Mouse (Mus musculus) skeletal muscle tissue, adult 2 months (tissue): ENCODE results near the gene Hsd17b1.
A peak's percentile ranks its signal among the peaks of the same experiment; 100 is the strongest.
"Not testable (repeated sequence)": the region's sequence is repeated elsewhere in the genome, so short reads cannot be mapped to it uniquely, and the experiment has no call there.

Experiments
- DNase-seq: peaks from one replicate; pipeline ENCODE4 v3.0.0-alpha.2; 2012; ENCODE audit warnings: low read depth, low spot score

Gene Hsd17b1

DNA sequence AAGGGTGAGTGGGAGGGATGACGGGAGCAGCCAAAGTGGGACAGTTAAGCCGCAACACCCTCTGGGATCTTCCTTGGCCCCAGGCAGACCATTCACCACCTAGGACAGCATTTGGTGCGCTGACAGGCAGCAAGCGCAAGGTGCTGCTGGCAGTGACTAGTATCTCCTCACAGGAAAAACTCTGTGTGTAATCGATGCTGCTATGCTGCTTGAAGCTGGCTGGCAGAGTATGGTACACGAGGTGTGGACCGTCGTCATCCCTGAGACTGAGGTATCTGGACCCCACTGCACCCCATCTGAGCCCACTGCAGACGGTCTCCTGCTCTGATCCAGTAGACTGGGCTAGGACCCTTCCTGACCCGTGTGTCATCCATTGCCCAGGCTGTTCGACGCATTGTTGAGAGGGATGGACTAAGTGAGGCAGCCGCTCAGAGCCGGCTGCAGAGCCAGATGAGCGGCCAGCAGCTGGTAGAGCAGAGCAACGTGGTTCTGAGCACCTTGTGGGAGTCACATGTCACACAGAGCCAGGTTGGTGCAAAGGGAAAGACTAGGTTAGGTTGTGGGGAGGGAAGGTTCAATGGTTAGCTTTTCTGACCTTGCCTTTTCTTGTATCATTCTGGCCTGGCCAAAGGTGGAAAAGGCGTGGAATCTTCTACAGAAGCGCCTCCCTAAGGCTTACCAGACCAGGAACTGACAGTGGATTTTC lies 7.6 kb downstream of the Hsd17b1 start:
- DNase-seq = no peak

GRCm38 (mm10) chr11:101086323-101086674 lies 8.1 kb downstream of the Hsd17b1 start:
- no peak for DNase-seq

DNA sequence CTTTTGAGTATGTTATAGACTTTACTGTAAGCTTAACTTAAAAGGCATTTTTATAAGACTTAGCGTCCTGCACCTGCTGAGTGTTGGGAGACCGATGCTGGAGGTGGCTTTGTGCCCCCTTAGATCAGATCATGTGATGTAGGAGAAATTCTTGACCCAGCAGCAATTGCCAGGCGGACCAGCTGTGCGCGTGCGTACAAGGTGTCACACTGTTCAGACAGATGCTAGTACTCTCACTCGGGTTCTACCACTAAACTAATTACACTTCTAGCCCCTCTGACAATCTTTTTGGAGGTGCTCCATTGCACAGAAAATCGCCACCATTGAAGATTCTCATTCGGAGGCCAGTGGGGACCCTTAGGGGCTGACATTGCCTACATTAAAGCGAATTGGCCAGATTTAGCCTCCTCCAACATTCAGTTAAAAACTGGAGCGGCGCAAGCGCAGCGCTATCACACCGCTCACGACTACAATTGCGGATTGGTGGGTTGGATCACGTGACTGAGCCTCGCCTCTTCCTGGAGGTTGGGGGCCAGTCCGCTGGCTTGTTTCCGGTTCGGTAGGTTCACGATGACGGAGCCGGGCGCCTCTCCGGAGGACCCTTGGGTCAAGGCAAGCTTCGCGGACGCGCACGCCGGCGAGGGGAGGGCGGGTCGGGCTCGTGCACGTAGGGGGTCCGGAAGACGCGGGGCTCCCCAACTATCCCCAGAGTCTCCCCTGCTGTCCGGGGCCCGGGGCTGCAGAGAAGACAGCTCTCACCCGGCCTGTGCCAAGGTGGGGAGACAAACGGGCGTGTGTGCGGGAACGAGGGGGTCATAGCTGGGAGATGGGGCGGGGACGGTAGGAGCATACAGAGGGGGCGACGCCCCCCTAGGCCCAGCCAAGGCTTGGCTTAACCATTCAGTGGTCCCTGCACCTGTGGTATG lies 8.8 kb downstream of the Hsd17b1 start, which contains the start of gene Mlx:
Gene Mlx (plus strand): TSS at position 522 of the 926 bp plus-strand sequence.
- DNase-seq = peak; percentile 89

- DNase-seq = no peak
Measured at GRCm38 (mm10) chr11:101087682-101088055, 9.5 kb downstream of the Hsd17b1 start.

DNA sequence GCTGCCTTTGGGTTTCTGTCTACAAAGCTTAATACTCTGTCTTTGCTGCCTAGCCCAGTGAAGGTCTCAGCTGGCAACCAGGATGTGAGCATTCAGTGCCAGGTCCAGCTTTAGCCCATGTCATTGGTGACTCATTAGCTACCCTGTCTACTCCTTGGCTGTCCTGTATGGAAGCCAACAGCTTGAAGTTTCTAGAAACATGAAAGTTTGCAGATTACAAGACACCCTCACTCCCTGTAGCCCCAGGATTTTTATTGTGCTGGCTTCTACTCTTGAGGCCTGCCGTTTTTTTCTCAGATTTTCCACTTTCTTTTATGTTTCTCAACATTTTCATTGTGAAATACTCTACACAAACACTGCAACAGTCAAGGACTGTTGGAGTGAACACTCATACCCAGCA lies 11.7 kb downstream of the Hsd17b1 start:
- no peak for DNase-seq

DNA sequence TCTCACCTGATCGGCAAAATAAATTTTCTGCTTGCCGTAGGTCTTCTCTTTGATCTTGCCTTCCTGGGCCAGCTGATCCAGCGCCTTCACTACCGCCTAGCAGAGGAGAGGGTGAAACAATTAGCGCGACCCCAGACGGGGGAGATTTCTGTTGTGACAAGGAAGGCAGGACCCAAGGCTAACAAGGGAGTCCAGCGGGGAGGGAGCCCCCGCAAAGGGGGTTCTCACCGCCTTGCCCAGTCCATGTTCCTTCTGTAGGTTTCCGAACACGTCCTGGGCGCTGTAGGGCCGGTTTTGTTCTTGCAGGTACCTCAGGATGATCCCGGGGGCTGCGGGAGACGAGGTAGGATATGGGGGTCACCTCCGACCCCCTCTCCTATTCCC lies 16.7 kb downstream of the Hsd17b1 start:
- no peak for DNase-seq

- DNase-seq = peak; percentile 96
Measured at GRCm38 (mm10) chr11:101095314-101096024, 17.3 kb downstream of the Hsd17b1 start, which contains the start of gene Psmc3ip. Gene Psmc3ip, minus strand, starts transcription at chr11:101095436.

- DNase-seq = no peak
Measured at GRCm38 (mm10) chr11:101098231-101098630, 20.0 kb downstream of the Hsd17b1 start.

- DNase-seq = no peak
Measured at GRCm38 (mm10) chr11:101103011-101103410, 24.8 kb downstream of the Hsd17b1 start.

GRCm38 (mm10) chr11:101109351-101109750 lies 31.1 kb downstream of the Hsd17b1 start:
- no peak for DNase-seq

- DNase-seq = no peak
Measured at GRCm38 (mm10) chr11:101110708-101111107, 32.5 kb downstream of the Hsd17b1 start.

DNA sequence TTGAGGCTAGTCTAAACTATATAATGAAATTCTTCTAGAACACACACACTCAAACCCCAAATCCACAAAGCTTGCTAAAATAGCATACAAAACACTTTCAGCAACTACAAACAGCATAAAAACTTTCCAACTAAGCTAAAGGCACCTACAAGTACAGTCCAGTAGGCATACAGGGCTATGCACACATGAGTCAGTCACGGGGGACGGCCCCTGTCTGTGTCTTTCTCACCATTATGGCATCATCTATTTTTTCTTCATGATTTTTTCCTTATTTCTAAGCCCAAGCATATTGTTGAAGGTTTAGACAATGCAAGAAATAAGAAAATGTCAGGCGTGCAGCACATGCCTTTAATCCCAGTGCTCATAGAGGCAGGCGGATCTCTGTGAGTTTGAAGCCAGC lies 33.0 kb downstream of the Hsd17b1 start:
- no peak for DNase-seq

DNA sequence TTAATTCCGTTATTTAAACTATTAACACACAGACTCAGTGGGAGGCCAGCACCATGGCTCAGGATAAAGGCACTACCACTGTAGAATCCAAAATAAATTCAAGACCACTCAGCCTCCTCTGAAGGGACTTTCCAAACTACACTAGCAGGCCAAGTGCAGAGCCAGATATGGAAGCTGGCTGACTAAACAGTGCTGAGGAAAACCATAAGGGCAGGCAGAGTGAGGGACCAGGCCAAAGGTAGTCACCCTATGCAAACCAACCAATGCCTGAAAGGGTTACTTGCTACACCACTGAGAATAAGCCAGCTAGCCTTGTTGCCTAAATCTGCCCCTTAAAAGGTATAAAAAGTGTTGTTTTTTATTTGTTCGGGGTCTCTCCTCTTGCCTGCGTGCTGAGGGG lies 34.0 kb downstream of the Hsd17b1 start:
- no peak for DNase-seq

DNA sequence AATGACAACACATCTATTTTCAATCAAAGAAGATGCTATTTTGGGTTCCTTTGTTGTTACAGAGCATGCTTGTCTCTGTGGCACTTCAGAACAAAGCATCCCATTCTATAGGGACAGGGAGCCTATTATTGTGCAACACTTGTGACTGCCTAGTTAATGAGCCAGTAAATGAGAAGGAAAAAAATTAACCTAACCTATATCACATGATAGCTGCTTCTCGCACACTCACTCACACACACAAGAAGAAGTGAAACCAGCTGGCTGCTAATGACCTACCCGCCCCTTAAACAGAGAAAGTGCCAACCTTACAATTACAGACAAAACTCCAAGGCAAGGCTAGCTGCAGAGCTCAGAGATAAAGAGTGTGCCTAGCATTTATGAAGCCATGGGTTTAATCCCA lies 37.4 kb downstream of the Hsd17b1 start:
- no peak for DNase-seq

DNA sequence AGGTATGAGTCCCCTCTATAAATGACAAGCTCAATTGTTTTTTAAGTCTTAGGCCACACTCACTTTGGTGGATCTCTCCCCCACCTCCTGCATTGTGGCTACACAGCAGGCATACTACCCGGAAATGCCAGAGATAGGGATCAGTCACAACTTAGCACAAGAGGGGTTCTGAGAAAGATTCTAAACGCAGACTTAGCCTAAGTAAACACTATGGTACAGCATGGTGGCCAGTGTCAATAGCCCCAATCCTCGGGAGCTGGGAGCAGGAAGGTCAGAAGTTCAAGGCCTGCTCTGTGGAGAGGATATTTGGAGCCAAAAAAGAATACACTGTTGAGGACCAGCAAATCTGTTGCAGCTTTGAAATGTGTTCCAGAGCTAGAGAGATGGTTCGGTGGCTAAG lies 39.9 kb downstream of the Hsd17b1 start:
- DNase-seq = no peak

DNA sequence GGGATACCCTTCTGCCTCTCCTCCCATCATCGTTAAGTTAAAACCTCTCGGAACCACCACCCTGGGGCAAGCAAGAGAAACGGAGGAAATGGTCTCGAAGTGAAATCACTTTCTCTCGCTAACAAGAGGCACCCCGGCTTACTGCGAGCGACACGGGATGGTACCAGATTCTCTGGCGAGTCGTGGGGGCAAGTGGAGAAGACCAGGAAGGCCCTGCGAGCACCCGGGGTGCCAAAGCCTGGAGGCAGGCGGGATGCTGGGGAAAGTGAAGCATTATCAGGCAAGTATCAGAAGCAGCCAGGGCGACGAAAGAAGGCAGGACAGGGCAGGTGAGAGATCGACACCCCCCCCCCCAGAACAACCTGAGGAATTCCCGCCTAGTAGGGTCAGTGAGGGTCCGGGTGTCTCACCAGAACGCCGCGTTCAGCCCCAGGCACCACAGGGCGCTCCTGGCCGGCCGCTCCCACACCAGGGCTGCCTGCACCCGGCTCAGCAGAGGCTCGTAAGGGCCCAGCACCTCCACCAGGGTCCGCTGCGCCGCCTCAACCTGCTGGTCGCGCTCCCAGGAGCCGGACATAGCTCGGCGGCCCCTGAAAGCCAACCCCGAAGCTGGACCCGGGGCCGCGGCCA lies 41.0 kb downstream of the Hsd17b1 start:
- no peak for DNase-seq

- DNase-seq = peak; percentile 100
Measured at GRCm38 (mm10) chr11:101119761-101120544, 41.7 kb downstream of the Hsd17b1 start, which contains the start of the genes Retreg3 and Tubg1. Gene Retreg3, minus strand, starts transcription at chr11:101119893. Gene Tubg1, plus strand, starts transcription at chr11:101119938.

GRCm38 (mm10) chr11:101120545-101121188 lies 42.5 kb downstream of the Hsd17b1 start:
- DNase-seq = no peak

- DNase-seq = not testable (repeated sequence)
Measured at GRCm38 (mm10) chr11:101124494-101124893, 46.3 kb downstream of the Hsd17b1 start.

DNA sequence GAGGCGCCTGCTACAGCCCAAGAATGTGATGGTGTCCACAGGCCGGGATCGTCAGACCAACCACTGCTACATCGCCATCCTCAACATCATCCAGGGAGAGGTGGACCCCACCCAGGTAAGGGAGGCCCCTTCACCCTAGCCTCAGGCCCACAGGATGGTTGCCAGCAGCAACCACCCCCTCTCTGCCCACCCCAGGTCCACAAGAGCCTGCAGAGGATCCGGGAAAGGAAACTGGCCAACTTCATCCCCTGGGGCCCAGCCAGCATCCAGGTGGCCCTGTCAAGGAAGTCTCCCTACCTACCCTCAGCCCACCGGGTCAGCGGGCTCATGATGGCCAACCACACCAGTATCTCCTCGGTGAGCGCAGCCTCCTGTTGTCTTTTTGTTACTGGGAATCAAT lies 46.8 kb downstream of the Hsd17b1 start:
- not testable (repeated sequence) for DNase-seq
